Mouse (Mus musculus) stomach, postnatal 0 days (tissue): Measurements from ENCODE around the gene Dcst2. TPM values are rescaled to one million over a fixed set of nuclear protein-coding genes. Genes with fewer than 3 reads are reported as not detected.

Experiments
- ATAC-seq: fragments of 200-750 bp; cut with Nextera tagmentation; 2 replicates; pipeline ENCODE4 v1.8.0; 2017; ENCODE audit not compliant: low FRiP score, low TSS enrichment
- DNase-seq: peaks from one replicate; pipeline ENCODE4 v3.0.0-alpha.2; 2016; ENCODE audit warnings: low spot score
- H3K27ac ChIP-seq: fragments of 300-500 bp; sonication (generic); replicated peaks from 2 replicates; pipeline ENCODE4 v1.5.1; 2014; ENCODE audit warnings: mild to moderate bottlenecking, control low read depth
- H3K27me3 ChIP-seq: fragments of 300-500 bp; sonication (generic); 2 replicates; pipeline ENCODE4 v1.6.1; 2014; ENCODE audit warnings: low read length; ENCODE audit not compliant: control insufficient read depth, insufficient read depth
- H3K36me3 ChIP-seq: fragments of 300-500 bp; sonication (generic); 2 replicates; pipeline ENCODE4 v1.6.1; 2014; ENCODE audit warnings: low read length, mixed read lengths; ENCODE audit not compliant: control insufficient read depth, insufficient read depth
- H3K4me1 ChIP-seq: fragments of 300-500 bp; sonication (generic); replicated peaks from 2 replicates; pipeline ENCODE4 v1.6.1; 2014; ENCODE audit warnings: antibody characterized with exemption; ENCODE audit not compliant: control insufficient read depth, insufficient read depth
- H3K4me2 ChIP-seq: fragments of 300-500 bp; sonication (generic); replicated peaks from 2 replicates; pipeline ENCODE4 v1.6.1; 2014; ENCODE audit warnings: low read depth, mild to moderate bottlenecking, control low read depth, moderate library complexity
- H3K4me3 ChIP-seq: fragments of 300-500 bp; sonication (generic); 2 replicates; pipeline ENCODE4 v1.5.1; 2014; ENCODE audit warnings: low read depth, low read length, control low read depth
- H3K9ac ChIP-seq: fragments of 300-500 bp; sonication (generic); 2 replicates; pipeline ENCODE4 v1.6.1; 2014; ENCODE audit warnings: mild to moderate bottlenecking, low read length, control low read depth, mixed read lengths
- H3K9me3 ChIP-seq: fragments of 300-500 bp; sonication (generic); 2 replicates; pipeline ENCODE4 v1.6.1; 2016; ENCODE audit warnings: low read length; ENCODE audit not compliant: control insufficient read depth
- CTCF ChIP-seq: IDR thresholded peaks from 2 replicates; pipeline ENCODE4 v1.5.1; 2016; ENCODE audit warnings: antibody characterized with exemption, low read depth, mild to moderate bottlenecking, moderate library complexity
- EP300 ChIP-seq: optimal IDR thresholded peaks from 2 replicates; pipeline ENCODE3; 2016; ENCODE audit warnings: antibody characterized with exemption
- whole genome bisulfite sequencing: fragments of 180-500 bp; shearing (Covaris S2); extraction: QIAGEN DNeasy Blood & Tissue Kit; methylation state at CpG from one replicate; pipeline ENCODE4 v1.1.7; 2014; 5-methylcytosine and 5-hydroxymethylcytosine counted together
- polyA plus RNA-seq: library from polyadenylated mRNA; unstranded; fragments of >200 nt; fragmentation: Nextera tagmentation; extraction: Ambion mirVana; gene quantifications from 2 replicates; pipeline ENCODE4 v1.2.1, GENCODE M21; 2015

The Dcst2 gene
- polyA plus RNA-seq, 1 experiment from 2014 or later: 0.33 TPM

GRCm38 (mm10) chr3:89418170-89418860, 56.5 kb downstream of the Dcst2 start, which contains the start of the genes Cks1b and Shc1:
Gene Cks1b (minus strand): TSS chr3:89418383.
Gene Shc1 (plus strand): TSS chr3:89418443.
- H3K9ac ChIP-seq: peak within 1 kb of the TSS; percentile 88
- peaks cover 3% of the 10 kb centered on the region; the same call in 1 of the 2 replicates for H3K36me3 ChIP-seq
- peaks cover 6% of the 10 kb centered on the region for H3K4me1 ChIP-seq
- H3K27me3 ChIP-seq: no peaks in the 10 kb centered on the region
- H3K4me2 ChIP-seq: peak within 1 kb of the TSS; percentile 81
- DNase-seq: peak; percentile 96
- WGBS: under 1% methylated on average over 38 of the region's 39 CpGs
- TF ChIP-seq EP300: no peak
- TF ChIP-seq CTCF: no peak
- H3K9me3 ChIP-seq: no peaks in the 10 kb centered on the region
- H3K4me3 ChIP-seq: peak within 1 kb of the TSS; percentile 69
- peak; percentile 95 for ATAC-seq
- H3K27ac ChIP-seq: peak within 1 kb of the TSS; percentile 99

- Histone ChIP-seq H3K27me3 (no peaks in the 10 kb centered on the region), H3K9ac (peak overlapping the region; percentile 88), H3K4me2 (peak overlapping the region; percentile 81), H3K36me3 (peaks cover 4% of the 10 kb centered on the region; the same call in 1 of the 2 replicates), H3K27ac (peak overlapping the region; percentile 99), H3K9me3 (no peaks in the 10 kb centered on the region), H3K4me1 (peaks cover 6% of the 10 kb centered on the region), H3K4me3 (peak overlapping the region; percentile 69)
- DNase-seq (peak; percentile 88), ATAC-seq (peak; percentile 40; the same call in 1 of the 2 replicates)
- WGBS: under 1% methylated on average over 16 of the region's 16 CpGs
- TF ChIP-seq EP300 (no peak), CTCF (no peak)
Observed at GRCm38 (mm10) chr3:89418861-89419250, 57.1 kb downstream of the Dcst2 start.

DNA sequence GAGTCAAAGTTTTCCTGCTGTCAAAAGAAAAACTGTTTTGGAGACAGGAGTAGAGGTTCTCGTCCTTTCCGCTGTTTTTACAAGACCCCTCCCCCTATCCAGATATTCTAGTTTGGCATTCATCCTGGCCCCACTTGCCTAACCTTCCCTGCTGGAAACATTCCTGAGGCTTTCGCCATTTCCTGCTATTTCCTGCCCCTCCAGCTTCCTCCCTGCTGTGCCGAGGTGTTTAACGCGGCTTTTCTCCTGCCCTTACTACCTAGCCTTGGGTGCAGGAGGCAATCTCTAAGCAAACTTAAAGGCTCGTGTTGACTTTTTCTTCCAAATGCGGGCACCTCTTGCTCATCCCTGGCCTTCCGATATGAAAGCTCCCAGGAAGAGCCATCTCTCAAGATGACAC, 57.8 kb downstream of the Dcst2 start:
- Histone ChIP-seq H3K4me3 (peak overlapping the region; percentile 69), H3K4me1 (peaks cover 6% of the 10 kb centered on the region), H3K27me3 (no peaks in the 10 kb centered on the region), H3K4me2 (peak overlapping the region; percentile 81), H3K9me3 (no peaks in the 10 kb centered on the region), H3K9ac (peak overlapping the region; percentile 88), H3K27ac (peak overlapping the region; percentile 99), H3K36me3 (peaks cover 7% of the 10 kb centered on the region; the same call in 1 of the 2 replicates)
- TF ChIP-seq EP300: no peak
- no peak for TF ChIP-seq CTCF
- ATAC-seq (no peak), DNase-seq (peak; percentile 51)
- WGBS: 1% methylated on average over 9 of the region's 9 CpGs

GRCm38 (mm10) chr3:89419981-89420380, 58.2 kb downstream of the Dcst2 start:
- H3K9ac ChIP-seq: peak overlapping the region; percentile 88
- ATAC-seq (no peak), DNase-seq (no peak)
- H3K4me2 ChIP-seq: peak overlapping the region; percentile 81
- H3K36me3 ChIP-seq: peaks cover 11% of the 10 kb centered on the region; the same call in 1 of the 2 replicates
- TF ChIP-seq CTCF: no peak
- peak overlapping the region; percentile 99 for H3K27ac ChIP-seq
- 23% methylated on average over 3 of the region's 3 CpGs for WGBS
- H3K4me1 ChIP-seq: peaks cover 6% of the 10 kb centered on the region
- no peaks in the 10 kb centered on the region for H3K27me3 ChIP-seq
- no peaks in the 10 kb centered on the region for H3K9me3 ChIP-seq
- H3K4me3 ChIP-seq: peak overlapping the region; percentile 69

- Histone ChIP-seq H3K36me3 (peaks cover 13% of the 10 kb centered on the region; the same call in 1 of the 2 replicates), H3K27me3 (no peaks in the 10 kb centered on the region), H3K4me1 (peaks cover 6% of the 10 kb centered on the region), H3K4me2 (peak overlapping the region; percentile 73), H3K4me3 (peak overlapping the region; percentile 53; the same call in 1 of the 2 replicates), H3K9ac (peak overlapping the region; percentile 35; the same call in 1 of the 2 replicates), H3K9me3 (no peaks in the 10 kb centered on the region), H3K27ac (peak overlapping the region; percentile 90)
- 30% methylated on average over 2 of the region's 2 CpGs for WGBS
- ATAC-seq: no peak
- no peak for DNase-seq
- TF ChIP-seq EP300 (no peak), CTCF (no peak)
Observed at GRCm38 (mm10) chr3:89420421-89420820, 58.6 kb downstream of the Dcst2 start.
